Mouse (Mus musculus) left cerebral cortex, adult 8-10 months (tissue): ENCODE measurements around the gene Srebf2. TPM values are rescaled to one million over a fixed set of nuclear protein-coding genes. Genes with fewer than 3 reads are reported as not detected.

Experiments
- microRNA-seq, 2 experiments: library from miRNA; unstranded; fragments of <30 nt; microRNA quantifications; one replicate each; pipeline ENCODE4 v1.2.0; 2022
- total RNA-seq, 4 experiments: library from RNA; stranded (reverse); gene quantifications; 2 replicates each; pipeline ENCODE4 v1.2.4; 2022

The Srebf2 gene
- total RNA-seq, 4 experiments from 2014 or later = 204 to 229 (median 207) TPM

Small RNA genes lying within 50 kb of the gene (microRNA-seq; reads per million reads assigned to microRNA genes)
- 36.4 to 37.7 reads per million in 2 experiments for gene Mir33

Other genes starting within 250 kb of the Srebf2 start
- gene Polr3h, start 220.9 kb upstream of the Srebf2 start, total RNA-seq = 10 to 100 TPM; 52.4 to 56.6 (median 55.3) TPM
- 10 to 100 TPM; 73.0 to 81.8 (median 75.8) TPM for gene Csdc2, start 210.4 kb upstream of the Srebf2 start, total RNA-seq
- gene Pmm1, start 186.3 kb upstream of the Srebf2 start, total RNA-seq = 100 to 1,000 TPM; 180 to 198 (median 188) TPM
- not detected for gene 1700029P11Rik, start 166.6 kb upstream of the Srebf2 start, total RNA-seq
- gene Xrcc6, start 159.3 kb upstream of the Srebf2 start, total RNA-seq = 10 to 100 TPM; 21.9 to 28.5 (median 26.0) TPM
- 100 to 1,000 TPM in 2 of 4 experiments, 10 to 100 TPM in 2; 81.8 to 126 (median 105) TPM for gene Desi1, start 113.3 kb upstream of the Srebf2 start, total RNA-seq
- 100 to 1,000 TPM; 103 to 133 (median 117) TPM for gene Snu13, start 99.6 kb upstream of the Srebf2 start, total RNA-seq
- gene 4930407I10Rik, start 88.0 kb upstream of the Srebf2 start, total RNA-seq = not detected
- 1 to 10 TPM; 3.9 to 5.5 (median 4.0) TPM for gene Mei1, start 77.2 kb upstream of the Srebf2 start, total RNA-seq
- gene Ccdc134, start 19.3 kb upstream of the Srebf2 start, total RNA-seq = 10 to 100 TPM in 1 of 4 experiments, 1 to 10 TPM in 3; 8.1 to 11.8 (median 9.0) TPM
- gene Shisa8, start 65.6 kb downstream of the Srebf2 start, total RNA-seq = 1 to 10 TPM; 3.1 to 5.3 (median 5.0) TPM
- gene Tnfrsf13c, start 77.2 kb downstream of the Srebf2 start, total RNA-seq = under 1 TPM; 0.37 to 0.98 (median 0.64) TPM
- 1 to 10 TPM; 2.7 to 4.3 (median 4.1) TPM for gene Cenpm, start 97.6 kb downstream of the Srebf2 start, total RNA-seq
- gene 1500009C09Rik, start 105.2 kb downstream of the Srebf2 start, total RNA-seq = 100 to 1,000 TPM; 104 to 114 (median 110) TPM
- gene Sept3, start 127.7 kb downstream of the Srebf2 start, total RNA-seq = 100 to 1,000 TPM; 491 to 572 (median 530) TPM
- not detected for gene Wbp2nl, start 151.8 kb downstream of the Srebf2 start, total RNA-seq
- gene Naga, start 191.7 kb downstream of the Srebf2 start, total RNA-seq = 10 to 100 TPM; 37.8 to 45.2 (median 42.4) TPM
- gene Pheta2, start 191.8 kb downstream of the Srebf2 start, total RNA-seq = under 1 TPM; 0.26 to 0.58 (median 0.48) TPM
- 100 to 1,000 TPM; 143 to 154 (median 149) TPM for gene Smdt1, start 191.8 kb downstream of the Srebf2 start, total RNA-seq
- 100 to 1,000 TPM; 170 to 203 (median 184) TPM for gene Ndufa6, start 207.1 kb downstream of the Srebf2 start, total RNA-seq
- gene Cyp2d22, start 233.1 kb downstream of the Srebf2 start, total RNA-seq = 10 to 100 TPM; 39.7 to 44.8 (median 40.7) TPM
- under 1 TPM in 2 of 4 experiments, not detected in 2; 0.30 to 0.33 TPM for gene Cyp2d11, start 246.8 kb downstream of the Srebf2 start, total RNA-seq